Mouse (Mus musculus): ENCODE results near the gene Otol1. TPM values are rescaled to one million over a fixed set of nuclear protein-coding genes. Genes with fewer than 3 reads are reported as not detected.

Gene Otol1
- not detected in 2 replicates for polyA plus RNA-seq (2015; fragmentation: Nextera tagmentation; extraction: Ambion mirVana)

- no peak within 1 kb of the TSS for H3K27ac ChIP-seq (ENCODE audit: low read depth, low read length)
- H3K9ac ChIP-seq (ENCODE audit: low read depth, low read length) = no peak within 1 kb of the TSS
- WGBS = 68% methylated on average over 4 of the region's 4 CpGs
- ATAC-seq = no peak
- H3K9me3 ChIP-seq (ENCODE audit: control insufficient read depth) = no peaks in the 10 kb centered on the region
- H3K27me3 ChIP-seq (replicated peaks; ENCODE audit: control insufficient read depth, insufficient read depth, low read length) = no peaks in the 10 kb centered on the region
- no peaks in the 10 kb centered on the region for H3K36me3 ChIP-seq (ENCODE audit: control insufficient read depth, insufficient read depth)
- H3K4me1 ChIP-seq (replicated peaks; ENCODE audit: control insufficient read depth, insufficient read depth, low read length) = no peaks in the 10 kb centered on the region
- no peak within 1 kb of the TSS for H3K4me3 ChIP-seq (ENCODE audit: low read depth, low read length)
- no peak within 1 kb of the TSS for H3K4me2 ChIP-seq (replicated peaks; ENCODE audit: low read depth)
- no peak for TF ChIP-seq CTCF (IDR thresholded peaks at IDR 0.05; ENCODE audit: low read depth)
Observed at GRCm38 (mm10) chr3:70007313-70007712, at the start of gene Otol1. TSS of gene Otol1 (plus strand) at chr3:70007613.

- ATAC-seq = no peak
- Histone ChIP-seq H3K36me3 (ENCODE audit: control insufficient read depth, insufficient read depth) (no peaks in the 10 kb centered on the region), H3K9ac (ENCODE audit: low read depth, low read length) (no peak overlapping the region), H3K27me3 (replicated peaks; ENCODE audit: control insufficient read depth, insufficient read depth, low read length) (no peaks in the 10 kb centered on the region), H3K4me1 (replicated peaks; ENCODE audit: control insufficient read depth, insufficient read depth, low read length) (no peaks in the 10 kb centered on the region), H3K4me2 (replicated peaks; ENCODE audit: low read depth) (no peak overlapping the region), H3K27ac (ENCODE audit: low read depth, low read length) (no peak overlapping the region), H3K4me3 (ENCODE audit: low read depth, low read length) (no peak overlapping the region), H3K9me3 (ENCODE audit: control insufficient read depth) (no peaks in the 10 kb centered on the region)
- WGBS = 52% methylated on average over 5 of the region's 5 CpGs
- peak; percentile 76 for TF ChIP-seq CTCF (IDR thresholded peaks at IDR 0.05; ENCODE audit: low read depth)
Observed at GRCm38 (mm10) chr3:69962187-69962586, 45.2 kb upstream of the Otol1 start.

GRCm38 (mm10) chr3:69971482-69972097 lies 35.8 kb upstream of the Otol1 start:
- no peaks in the 10 kb centered on the region for H3K36me3 ChIP-seq (ENCODE audit: control insufficient read depth, insufficient read depth)
- TF ChIP-seq CTCF (IDR thresholded peaks at IDR 0.05; ENCODE audit: low read depth) = no peak
- H3K4me1 ChIP-seq (replicated peaks; ENCODE audit: control insufficient read depth, insufficient read depth, low read length) = no peaks in the 10 kb centered on the region
- H3K4me3 ChIP-seq (ENCODE audit: low read depth, low read length) = no peak overlapping the region
- H3K9me3 ChIP-seq (ENCODE audit: control insufficient read depth) = no peaks in the 10 kb centered on the region
- no peaks in the 10 kb centered on the region for H3K27me3 ChIP-seq (replicated peaks; ENCODE audit: control insufficient read depth, insufficient read depth, low read length)
- WGBS = 85% methylated on average over 6 of the region's 6 CpGs
- H3K9ac ChIP-seq (ENCODE audit: low read depth, low read length) = no peak overlapping the region
- H3K4me2 ChIP-seq (replicated peaks; ENCODE audit: low read depth) = no peak overlapping the region
- no peak overlapping the region for H3K27ac ChIP-seq (ENCODE audit: low read depth, low read length)
- ATAC-seq = no peak

GRCm38 (mm10) chr3:69978092-69978491 lies 29.3 kb upstream of the Otol1 start:
- Histone ChIP-seq H3K9ac (ENCODE audit: low read depth, low read length) (no peak overlapping the region), H3K36me3 (ENCODE audit: control insufficient read depth, insufficient read depth) (no peaks in the 10 kb centered on the region), H3K4me1 (replicated peaks; ENCODE audit: control insufficient read depth, insufficient read depth, low read length) (no peaks in the 10 kb centered on the region), H3K27ac (ENCODE audit: low read depth, low read length) (no peak overlapping the region), H3K27me3 (replicated peaks; ENCODE audit: control insufficient read depth, insufficient read depth, low read length) (no peaks in the 10 kb centered on the region), H3K4me3 (ENCODE audit: low read depth, low read length) (no peak overlapping the region), H3K4me2 (replicated peaks; ENCODE audit: low read depth) (no peak overlapping the region), H3K9me3 (ENCODE audit: control insufficient read depth) (no peaks in the 10 kb centered on the region)
- TF ChIP-seq CTCF (IDR thresholded peaks at IDR 0.05; ENCODE audit: low read depth) = no peak
- no peak for ATAC-seq

GRCm38 (mm10) chr3:69993806-69994205 lies 13.6 kb upstream of the Otol1 start:
- Histone ChIP-seq H3K27ac (ENCODE audit: low read depth, low read length) (no peak overlapping the region), H3K4me3 (ENCODE audit: low read depth, low read length) (no peak overlapping the region), H3K36me3 (ENCODE audit: control insufficient read depth, insufficient read depth) (no peaks in the 10 kb centered on the region), H3K9me3 (ENCODE audit: control insufficient read depth) (no peaks in the 10 kb centered on the region), H3K27me3 (replicated peaks; ENCODE audit: control insufficient read depth, insufficient read depth, low read length) (no peaks in the 10 kb centered on the region), H3K4me2 (replicated peaks; ENCODE audit: low read depth) (no peak overlapping the region), H3K4me1 (replicated peaks; ENCODE audit: control insufficient read depth, insufficient read depth, low read length) (no peaks in the 10 kb centered on the region), H3K9ac (ENCODE audit: low read depth, low read length) (no peak overlapping the region)
- no peak for ATAC-seq
- 44% methylated on average over 4 of the region's 4 CpGs for WGBS
- TF ChIP-seq CTCF (IDR thresholded peaks at IDR 0.05; ENCODE audit: low read depth) = no peak

GRCm38 (mm10) chr3:70001540-70001939 lies 5.9 kb upstream of the Otol1 start:
- Histone ChIP-seq H3K4me3 (ENCODE audit: low read depth, low read length) (no peak overlapping the region), H3K9me3 (ENCODE audit: control insufficient read depth) (no peaks in the 10 kb centered on the region), H3K27ac (ENCODE audit: low read depth, low read length) (no peak overlapping the region), H3K27me3 (replicated peaks; ENCODE audit: control insufficient read depth, insufficient read depth, low read length) (no peaks in the 10 kb centered on the region), H3K36me3 (ENCODE audit: control insufficient read depth, insufficient read depth) (no peaks in the 10 kb centered on the region), H3K4me1 (replicated peaks; ENCODE audit: control insufficient read depth, insufficient read depth, low read length) (no peaks in the 10 kb centered on the region), H3K9ac (ENCODE audit: low read depth, low read length) (no peak overlapping the region), H3K4me2 (replicated peaks; ENCODE audit: low read depth) (no peak overlapping the region)
- TF ChIP-seq CTCF (IDR thresholded peaks at IDR 0.05; ENCODE audit: low read depth) = no peak
- WGBS = 68% methylated on average over 9 of the region's 9 CpGs
- ATAC-seq = no peak
